Mouse (Mus musculus): ENCODE measurements around the gene Csad.

DNA sequence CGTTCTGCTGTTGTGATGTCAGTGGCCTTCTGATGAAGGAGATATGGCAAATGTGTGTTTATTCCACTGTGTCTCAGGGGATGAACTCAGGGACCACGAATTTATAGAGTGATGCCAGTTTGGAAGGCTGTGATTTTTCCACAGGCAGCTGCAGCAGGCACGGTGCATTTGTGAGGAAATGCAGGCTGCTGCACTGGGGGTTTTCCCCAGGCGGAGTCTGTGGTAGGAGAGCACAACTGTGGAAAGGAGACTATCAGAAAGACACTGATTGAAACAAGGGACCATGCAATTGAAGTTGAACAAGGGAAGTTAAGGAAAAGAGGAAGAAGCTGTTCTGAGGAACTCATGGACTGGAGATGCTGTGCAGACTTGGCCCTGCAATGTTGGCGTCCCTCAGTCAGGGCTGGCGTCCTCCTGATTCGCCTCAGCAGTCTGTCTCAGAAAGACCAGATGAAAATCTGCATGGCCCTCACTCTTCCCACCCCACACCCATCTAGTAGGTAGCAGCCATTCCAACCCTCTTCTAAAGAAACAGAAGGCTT, 12.2 kb downstream of the Csad start:
- TF ChIP-seq CTCF (IDR thresholded peaks at IDR 0.05; ENCODE audit: extremely low read depth, insufficient read length, insufficient replicate concordance, low read depth, low read length) (no peak), POLR2A (IDR thresholded peaks at IDR 0.05; ENCODE audit: low read depth, low read length) (no peak)

Measured in small intestine, adult 2 months (tissue).